Mouse (Mus musculus): Measurements from ENCODE around the gene Tnc. TPM values are rescaled to one million over a fixed set of nuclear protein-coding genes. Genes with fewer than 3 reads are reported as not detected.
A peak's percentile ranks its signal among the peaks of the same experiment; 100 is the strongest.

Gene Tnc
- total RNA-seq, 2 experiments from 2014 or later = 25.7 to 52.9 TPM

- DNase-seq = peak; percentile 16
These were observed 21.2 kb downstream of the Tnc start for GRCm38 (mm10) chr4:64025591-64025990.

DNA sequence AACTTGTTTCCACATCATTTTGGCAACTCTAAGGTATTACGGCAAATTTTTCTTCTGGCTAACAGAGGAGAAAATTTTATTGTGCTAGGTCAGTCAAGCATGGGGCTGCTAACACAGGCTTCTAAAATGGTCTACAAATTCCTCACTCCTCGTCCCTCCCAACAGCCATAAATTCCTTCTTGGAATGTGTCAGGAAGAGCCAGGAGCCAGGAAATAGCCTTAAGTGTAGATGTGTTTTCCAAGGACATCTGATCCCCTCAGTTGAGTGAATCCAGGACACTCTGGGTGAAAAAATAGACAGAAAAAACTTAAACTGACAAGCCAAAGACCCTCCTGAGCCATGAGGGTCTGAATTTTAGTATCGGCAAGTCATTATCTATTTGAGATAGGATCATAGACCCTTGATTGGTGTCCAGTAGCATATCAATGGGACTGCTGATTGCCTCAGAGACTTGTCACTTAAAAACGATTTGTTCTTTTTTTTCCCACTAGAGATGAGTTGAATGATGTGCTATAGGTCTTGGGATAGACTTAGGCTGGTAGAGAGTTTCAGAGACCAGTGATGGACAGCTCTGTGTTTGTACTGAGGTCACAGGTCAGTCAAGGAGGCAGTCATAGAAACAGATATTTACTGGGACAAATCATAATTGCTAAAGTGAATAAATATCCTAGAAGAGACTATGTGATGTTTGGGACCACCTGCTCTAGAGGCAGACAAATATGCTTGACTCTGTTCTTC lies 22.6 kb downstream of the Tnc start:
- no peak for DNase-seq

GRCm38 (mm10) chr4:64020930-64021589 lies 25.8 kb downstream of the Tnc start:
- no peak for DNase-seq

GRCm38 (mm10) chr4:64020151-64020550 lies 26.7 kb downstream of the Tnc start:
- DNase-seq = no peak

DNA sequence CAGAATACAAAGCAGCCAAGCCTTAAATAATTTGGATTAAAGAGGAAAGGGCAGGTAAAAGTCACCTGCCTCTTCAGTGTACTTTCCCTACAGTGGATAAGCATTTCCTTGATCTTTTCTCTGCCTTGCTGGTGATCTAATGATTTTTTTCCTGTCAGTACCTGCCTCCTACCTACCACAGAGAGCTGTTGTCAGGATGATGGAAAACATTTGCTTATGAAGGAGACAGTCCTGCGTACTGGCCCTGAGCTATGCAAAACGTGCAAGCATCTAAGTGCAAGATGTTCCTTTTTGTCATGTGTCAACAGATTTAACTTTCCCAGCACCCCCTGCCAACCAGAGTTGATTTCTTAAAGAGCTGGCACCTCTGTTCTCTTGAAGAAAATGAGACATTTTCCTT lies 35.5 kb downstream of the Tnc start:
- no peak for DNase-seq

GRCm38 (mm10) chr4:64009936-64010335 lies 36.9 kb downstream of the Tnc start:
- DNase-seq = no peak

GRCm38 (mm10) chr4:64005198-64005597 lies 41.6 kb downstream of the Tnc start:
- DNase-seq = no peak

GRCm38 (mm10) chr4:64003677-64004076 lies 43.1 kb downstream of the Tnc start:
- DNase-seq = no peak

DNA sequence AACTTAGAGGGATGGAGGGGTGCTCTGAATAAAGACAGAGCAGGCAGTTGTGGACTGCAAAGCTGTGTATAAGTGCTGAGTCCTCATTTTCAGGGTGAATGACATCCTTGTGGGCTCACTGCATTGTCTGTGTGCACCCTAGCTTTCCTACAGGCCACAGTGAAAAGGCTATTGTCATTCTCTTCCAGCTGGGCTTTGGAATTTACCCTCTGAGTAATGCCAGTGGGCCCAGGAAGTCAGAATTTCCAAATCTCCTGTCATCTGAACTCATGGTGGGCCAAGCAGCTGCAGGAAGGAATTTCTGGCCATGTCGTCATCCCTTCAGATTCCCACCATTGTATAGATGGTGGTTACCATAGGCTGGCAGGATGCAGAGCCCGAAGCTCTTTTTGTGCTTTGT lies 44.6 kb downstream of the Tnc start:
- DNase-seq = no peak

DNA sequence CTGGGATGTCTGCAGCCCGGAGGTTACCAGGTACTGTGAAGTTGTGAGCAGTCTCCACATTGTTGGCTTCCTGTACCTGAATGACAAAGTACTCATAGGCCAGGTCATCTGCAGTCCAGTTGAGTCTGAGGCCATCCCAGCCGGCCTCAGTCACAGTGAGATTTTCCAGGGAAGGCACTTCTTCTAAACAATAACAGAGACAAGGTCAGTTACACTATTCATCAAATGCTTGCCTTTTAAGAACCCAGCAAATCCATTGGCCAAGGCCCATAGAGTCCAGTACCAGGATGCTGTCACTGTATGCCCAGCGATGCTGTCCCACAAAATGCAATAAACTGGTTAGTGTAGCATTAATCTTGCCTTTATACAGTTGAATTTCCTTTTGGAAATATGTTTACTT lies 46.0 kb downstream of the Tnc start:
- DNase-seq = no peak

GRCm38 (mm10) chr4:64000293-64000692 lies 46.5 kb downstream of the Tnc start:
- DNase-seq = no peak

- DNase-seq = no peak
These were observed 53.2 kb downstream of the Tnc start for GRCm38 (mm10) chr4:63993462-63994113.

- no peak for DNase-seq
These were observed 56.6 kb downstream of the Tnc start for GRCm38 (mm10) chr4:63990216-63990615.

DNA sequence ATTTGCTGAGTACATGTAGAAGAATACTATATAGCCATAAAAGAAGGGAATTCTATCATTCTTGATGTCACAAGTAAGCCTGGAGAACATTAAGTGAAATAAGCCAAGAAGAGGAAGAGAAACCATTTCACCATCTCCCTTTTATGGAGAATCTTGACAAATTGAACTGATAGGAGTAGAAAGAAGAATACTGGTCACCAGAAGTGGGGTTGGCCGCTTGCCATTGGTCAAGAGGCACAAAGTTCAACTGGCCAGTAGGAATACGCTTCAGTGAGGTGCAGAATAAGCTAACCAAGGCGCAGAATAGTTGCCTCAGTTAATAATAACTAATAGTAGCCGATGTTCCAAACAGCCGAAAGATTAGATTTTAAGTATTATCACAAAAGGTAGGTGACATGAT lies 58.7 kb downstream of the Tnc start:
- DNase-seq = no peak

DNA sequence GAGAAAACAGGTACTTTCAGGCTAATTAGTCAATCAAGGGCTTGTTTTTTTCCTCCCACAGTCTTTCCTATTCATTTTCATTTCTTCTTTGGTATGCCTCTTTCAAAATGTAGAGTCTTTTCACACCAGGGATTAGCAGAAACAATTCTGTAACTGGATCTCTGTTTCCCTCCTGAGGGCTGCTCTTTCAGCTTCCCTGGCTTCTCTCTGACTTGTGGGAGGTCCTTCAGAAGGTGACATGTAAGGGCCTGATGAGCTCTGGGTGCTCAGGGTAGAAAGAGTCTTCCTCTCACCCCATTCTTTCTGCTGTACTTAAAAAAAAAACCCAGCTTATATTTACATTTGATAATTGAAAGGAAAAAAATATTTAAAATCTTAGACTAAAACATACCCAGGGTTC lies 60.2 kb downstream of the Tnc start:
- DNase-seq = no peak

DNA sequence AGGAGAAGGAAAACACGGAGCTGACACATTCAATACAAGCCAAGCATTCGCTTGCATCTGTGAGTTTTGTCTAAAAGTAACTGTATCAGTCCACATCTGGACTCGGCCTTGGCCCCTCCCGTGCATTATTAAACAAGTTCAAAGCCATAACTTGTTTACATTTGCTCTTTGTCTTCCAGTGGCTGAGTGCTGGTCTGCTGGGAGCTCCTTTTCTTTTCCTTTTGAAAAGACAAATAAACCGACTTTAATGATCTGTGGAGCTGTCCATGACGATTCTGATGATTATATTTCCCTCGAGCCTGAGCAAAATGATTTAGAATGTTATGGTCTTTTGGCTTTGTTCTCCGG lies 63.7 kb downstream of the Tnc start:
- no peak for DNase-seq

- DNase-seq = no peak
These were observed 64.3 kb downstream of the Tnc start for GRCm38 (mm10) chr4:63982425-63983097.

GRCm38 (mm10) chr4:63980211-63980794 lies 66.5 kb downstream of the Tnc start:
- no peak for DNase-seq

GRCm38 (mm10) chr4:63979635-63980034 lies 67.2 kb downstream of the Tnc start:
- no peak for DNase-seq

GRCm38 (mm10) chr4:63972536-63972935 lies 74.3 kb downstream of the Tnc start:
- no peak for DNase-seq

- DNase-seq = no peak
These were observed 75.1 kb downstream of the Tnc start for GRCm38 (mm10) chr4:63971762-63972161.

DNA sequence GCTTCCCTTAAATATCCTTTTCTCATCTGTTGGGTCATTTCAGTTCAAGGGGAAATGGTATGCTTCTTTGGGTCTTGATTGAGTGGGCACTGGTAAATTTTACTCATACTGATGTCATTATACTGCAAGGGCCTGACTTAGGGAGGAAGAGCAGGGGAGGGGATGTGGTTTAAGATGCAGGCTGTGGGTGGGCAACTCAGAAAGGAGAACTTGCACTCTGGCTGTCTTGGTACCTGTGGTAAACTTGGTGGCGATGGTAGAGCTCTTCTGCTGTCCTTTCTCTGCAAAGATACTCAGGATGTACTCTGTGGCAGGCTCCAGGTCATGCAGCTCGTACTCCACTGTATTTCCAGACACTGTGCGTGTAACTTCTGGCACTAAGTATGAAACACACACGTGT lies 75.9 kb downstream of the Tnc start:
- no peak for DNase-seq

DNA sequence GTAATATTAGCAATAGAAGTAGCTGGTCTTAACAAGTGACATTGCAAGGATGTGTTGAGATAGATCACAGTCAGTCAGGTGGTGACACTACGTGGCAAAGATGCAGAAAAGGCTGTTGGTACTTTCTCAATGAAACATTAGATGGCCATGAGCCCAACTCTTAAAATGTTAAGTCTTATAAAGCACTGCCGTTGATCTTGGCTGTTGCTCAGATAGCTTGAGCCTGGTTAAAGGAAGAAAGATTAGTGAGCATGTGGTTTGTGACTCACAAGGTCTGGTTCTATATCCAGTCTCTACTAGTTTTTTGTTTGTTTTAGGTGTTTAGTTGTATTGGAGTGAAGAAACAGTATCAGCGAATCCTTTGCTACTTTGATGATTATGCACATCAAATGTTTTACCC lies 76.9 kb downstream of the Tnc start:
- DNase-seq = no peak
